Mouse (Mus musculus): ENCODE results near the gene Nudc. TPM values are rescaled to one million over a fixed set of nuclear protein-coding genes. Genes with fewer than 3 reads are reported as not detected.
"Not testable (repeated sequence)": the region's sequence is repeated elsewhere in the genome, so short reads cannot be mapped to it uniquely, and the experiment has no call there.

The Nudc gene
- polyA plus RNA-seq, 1 experiment from 2014 or later = 200 TPM

DNA sequence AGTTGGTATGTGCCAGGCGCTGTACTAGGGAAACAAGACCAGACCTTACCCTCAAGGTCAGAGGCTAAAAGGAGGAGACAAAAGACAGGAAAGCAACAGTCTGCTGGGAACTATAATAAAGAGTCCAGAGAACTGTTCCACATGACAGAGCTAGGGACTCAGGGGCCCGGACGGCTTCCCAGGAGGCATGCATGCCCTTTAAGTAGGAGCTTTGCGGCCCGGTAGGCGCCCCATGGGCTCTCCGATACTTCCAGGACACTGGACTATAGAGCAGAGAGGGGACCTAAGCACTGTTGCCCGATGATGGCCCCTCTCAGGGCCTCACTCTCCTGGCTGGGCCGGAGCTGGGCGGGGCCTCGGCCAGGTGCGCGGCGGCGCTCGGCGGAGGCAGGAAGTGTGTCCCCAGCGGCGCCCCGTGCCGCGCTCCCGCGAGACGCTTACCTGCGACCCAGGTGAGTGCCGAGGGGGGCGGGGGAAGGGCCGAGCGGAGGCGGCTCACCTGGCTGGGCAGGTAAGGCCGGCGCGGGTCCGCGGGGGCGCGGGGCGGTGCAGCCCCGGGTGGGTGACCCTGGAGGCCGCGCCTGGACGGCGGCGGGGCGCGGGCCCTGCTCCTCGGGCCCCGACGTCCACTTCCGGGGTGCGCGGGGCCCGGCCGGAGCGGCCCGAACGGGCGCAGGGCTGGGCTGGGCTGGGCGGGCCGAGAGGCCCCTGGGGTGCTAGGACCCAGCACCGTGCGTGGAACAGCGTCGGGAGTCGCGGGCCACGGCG is 27.0 kb downstream of the Nudc start, which contains the start of gene Kdf1:
Kdf1 (plus strand) TSS at position 363 of the 768 bp plus-strand sequence.
- ATAC-seq (replicated peaks; ENCODE audit: low FRiP score, low read depth) (peak; percentile 88), DNase-seq (ENCODE audit: low spot score) (peak; percentile 23)
- Histone ChIP-seq H3K4me1 (replicated peaks; ENCODE audit: insufficient read depth, low read length) (no peaks in the 10 kb centered on the region), H3K36me3 (ENCODE audit: insufficient read depth, low read length) (no peaks in the 10 kb centered on the region), H3K9ac (ENCODE audit: low read depth, low read length) (peak within 1 kb of the TSS; percentile 73), H3K27me3 (ENCODE audit: insufficient read depth, low read length) (peaks cover 9% of the 10 kb centered on the region), H3K4me2 (ENCODE audit: low read length) (peak within 1 kb of the TSS; percentile 52), H3K9me3 (replicated peaks; ENCODE audit: low read length) (no peaks in the 10 kb centered on the region), H3K4me3 (replicated peaks; ENCODE audit: low read depth, low read length) (peak within 1 kb of the TSS; percentile 54), H3K27ac (peak within 1 kb of the TSS; percentile 87)
- WGBS = 3% methylated on average over 47 of the region's 69 CpGs
- TF ChIP-seq CTCF (IDR thresholded peaks at IDR 0.05; ENCODE audit: low read depth) = no peak

DNA sequence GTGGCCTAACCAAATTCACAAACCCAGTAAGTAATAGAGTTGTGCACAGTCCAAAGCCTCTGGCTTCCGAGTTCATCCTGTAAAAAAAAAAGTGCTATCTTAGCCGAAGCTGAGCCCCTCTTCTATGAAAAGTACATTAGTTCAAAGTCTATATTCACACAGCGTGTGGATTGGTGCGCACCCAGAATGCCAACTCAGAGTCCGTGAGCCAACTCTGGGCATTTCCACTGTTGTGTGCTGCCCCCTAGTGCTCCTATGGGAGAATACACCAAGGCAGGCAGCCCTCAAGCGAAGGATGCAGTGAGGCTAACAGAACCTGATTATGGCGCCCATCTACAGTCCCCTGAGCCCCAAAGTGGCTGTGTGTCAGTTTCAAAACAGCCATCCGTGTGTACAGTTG is 32.8 kb downstream of the Nudc start:
- Histone ChIP-seq H3K27me3 (ENCODE audit: insufficient read depth, low read length) (no peaks in the 10 kb centered on the region), H3K9ac (ENCODE audit: low read depth, low read length) (no peak overlapping the region), H3K9me3 (replicated peaks; ENCODE audit: low read length) (no peaks in the 10 kb centered on the region), H3K27ac (no peak overlapping the region), H3K4me3 (replicated peaks; ENCODE audit: low read depth, low read length) (no peak overlapping the region), H3K36me3 (ENCODE audit: insufficient read depth, low read length) (no peaks in the 10 kb centered on the region), H3K4me2 (ENCODE audit: low read length) (no peak overlapping the region), H3K4me1 (replicated peaks; ENCODE audit: insufficient read depth, low read length) (no peaks in the 10 kb centered on the region)
- DNase-seq (ENCODE audit: low spot score) (peak; percentile 73), ATAC-seq (replicated peaks; ENCODE audit: low FRiP score, low read depth) (peak; percentile 70)
- 12% methylated on average over 8 of the region's 8 CpGs for WGBS
- peak; percentile 92 for TF ChIP-seq CTCF (IDR thresholded peaks at IDR 0.05; ENCODE audit: low read depth)

DNA sequence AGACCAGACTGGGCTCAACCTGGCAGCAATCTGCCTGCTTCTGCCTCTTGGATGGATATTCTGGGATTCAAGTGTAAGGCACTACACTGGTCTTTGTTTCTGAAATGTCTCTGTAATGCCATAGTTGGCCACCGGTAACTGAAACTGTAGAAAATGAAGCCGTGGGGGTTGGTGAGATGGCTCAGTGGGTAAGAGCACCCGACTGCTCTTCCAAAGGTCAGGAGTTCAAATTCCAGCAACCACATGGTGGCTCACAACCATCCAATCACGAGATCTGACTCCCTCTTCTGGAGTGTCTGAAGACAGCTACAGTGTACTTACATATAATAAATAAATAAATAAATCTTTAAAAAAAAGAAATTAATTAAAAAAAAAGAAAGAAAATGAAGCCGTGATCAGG is 33.3 kb downstream of the Nudc start:
- 34% methylated on average over 4 of the region's 5 CpGs for WGBS
- not testable (repeated sequence) for H3K27me3 ChIP-seq (ENCODE audit: insufficient read depth, low read length); H3K4me1 ChIP-seq (replicated peaks; ENCODE audit: insufficient read depth, low read length); H3K36me3 ChIP-seq (ENCODE audit: insufficient read depth, low read length); H3K9me3 ChIP-seq (replicated peaks; ENCODE audit: low read length); H3K9ac ChIP-seq (ENCODE audit: low read depth, low read length); H3K4me2 ChIP-seq (ENCODE audit: low read length); DNase-seq (ENCODE audit: low spot score); H3K4me3 ChIP-seq (replicated peaks; ENCODE audit: low read depth, low read length); H3K27ac ChIP-seq
- ATAC-seq (replicated peaks; ENCODE audit: low FRiP score, low read depth) = peak; percentile 42; the same call in 1 of the 2 replicates

DNA sequence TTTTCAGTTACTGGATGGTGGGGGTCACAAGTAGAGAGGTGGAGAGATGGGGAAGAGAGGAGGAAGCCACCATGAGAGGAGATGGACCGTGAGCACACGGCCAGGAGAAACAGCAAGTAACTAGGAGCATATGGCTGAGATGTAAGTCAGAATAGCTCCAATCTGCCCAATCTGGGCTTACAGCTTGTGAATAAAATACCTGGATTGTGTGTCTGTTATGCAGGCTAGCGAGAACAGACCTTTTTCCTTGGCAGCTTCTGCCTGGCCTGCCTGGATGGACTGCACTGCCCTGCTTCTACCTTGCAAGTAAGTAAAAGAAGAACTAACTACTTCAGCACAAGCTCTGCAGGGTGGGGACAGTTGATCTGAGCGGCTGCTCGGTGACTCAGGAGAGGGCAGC is 34.7 kb downstream of the Nudc start:
- 75% methylated on average over 5 of the region's 5 CpGs for WGBS
- H3K4me1 ChIP-seq (replicated peaks; ENCODE audit: insufficient read depth, low read length) = no peaks in the 10 kb centered on the region
- H3K4me2 ChIP-seq (ENCODE audit: low read length) = no peak overlapping the region
- DNase-seq (ENCODE audit: low spot score) (no peak), ATAC-seq (replicated peaks; ENCODE audit: low FRiP score, low read depth) (no peak)
- TF ChIP-seq CTCF (IDR thresholded peaks at IDR 0.05; ENCODE audit: low read depth) = no peak
- no peak overlapping the region for H3K27ac ChIP-seq
- H3K9me3 ChIP-seq (replicated peaks; ENCODE audit: low read length) = no peaks in the 10 kb centered on the region
- no peaks in the 10 kb centered on the region for H3K36me3 ChIP-seq (ENCODE audit: insufficient read depth, low read length)
- no peaks in the 10 kb centered on the region; the same call in 1 of the 2 replicates for H3K27me3 ChIP-seq (ENCODE audit: insufficient read depth, low read length)
- H3K4me3 ChIP-seq (replicated peaks; ENCODE audit: low read depth, low read length) = no peak overlapping the region
- no peak overlapping the region for H3K9ac ChIP-seq (ENCODE audit: low read depth, low read length)

DNA sequence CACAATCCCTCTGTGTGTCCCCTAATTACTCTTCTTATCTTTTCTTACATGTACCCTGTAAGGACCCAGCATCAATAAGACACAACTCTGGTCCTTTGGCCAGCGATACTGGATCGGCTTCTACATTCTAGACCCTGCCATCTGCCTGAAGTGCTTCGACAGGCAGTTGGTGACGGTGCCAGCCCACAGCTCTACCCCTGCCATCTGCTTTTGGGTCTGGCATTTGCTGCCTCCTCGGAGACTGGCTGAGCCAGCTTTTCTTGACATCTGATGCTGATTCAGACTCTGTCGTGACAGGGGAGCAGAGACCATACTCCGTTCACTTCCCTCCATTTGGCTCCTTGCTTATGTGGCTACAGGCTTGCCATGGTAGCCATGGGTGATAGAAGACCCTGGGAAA is 36.8 kb downstream of the Nudc start:
- no peak overlapping the region for H3K4me3 ChIP-seq (replicated peaks; ENCODE audit: low read depth, low read length)
- H3K4me1 ChIP-seq (replicated peaks; ENCODE audit: insufficient read depth, low read length) = no peaks in the 10 kb centered on the region
- no peak for TF ChIP-seq CTCF (IDR thresholded peaks at IDR 0.05; ENCODE audit: low read depth)
- no peak overlapping the region for H3K9ac ChIP-seq (ENCODE audit: low read depth, low read length)
- no peaks in the 10 kb centered on the region for H3K36me3 ChIP-seq (ENCODE audit: insufficient read depth, low read length)
- ATAC-seq (replicated peaks; ENCODE audit: low FRiP score, low read depth) = no peak
- H3K27me3 ChIP-seq (ENCODE audit: insufficient read depth, low read length) = no peaks in the 10 kb centered on the region; the same call in 1 of the 2 replicates
- H3K4me2 ChIP-seq (ENCODE audit: low read length) = no peak overlapping the region
- no peaks in the 10 kb centered on the region for H3K9me3 ChIP-seq (replicated peaks; ENCODE audit: low read length)
- no peak for DNase-seq (ENCODE audit: low spot score)
- WGBS = 78% methylated on average over 7 of the region's 7 CpGs
- H3K27ac ChIP-seq = no peak overlapping the region

DNA sequence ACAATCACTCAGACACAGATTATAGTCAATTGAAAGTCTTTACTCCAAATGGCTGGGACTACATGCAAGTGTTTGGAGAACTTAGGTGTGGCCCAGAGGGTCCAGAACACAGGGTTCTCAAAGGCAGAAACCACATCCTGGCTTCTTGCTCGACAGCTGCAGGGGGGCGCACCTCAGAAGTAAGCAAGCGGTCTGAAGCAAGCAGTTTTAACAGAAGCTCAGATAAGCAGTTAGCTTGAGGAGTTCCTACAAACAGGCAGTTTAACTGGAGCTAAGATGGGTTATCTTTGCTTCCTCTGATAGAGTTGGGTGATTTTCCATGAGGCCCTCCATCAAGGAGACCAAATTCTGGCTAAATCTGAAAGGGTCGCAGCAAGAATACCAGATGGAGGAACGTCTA is 39.2 kb downstream of the Nudc start:
- Histone ChIP-seq H3K4me2 (ENCODE audit: low read length) (no peak overlapping the region), H3K9me3 (replicated peaks; ENCODE audit: low read length) (no peaks in the 10 kb centered on the region), H3K27me3 (ENCODE audit: insufficient read depth, low read length) (peaks cover 3% of the 10 kb centered on the region; the same call in 1 of the 2 replicates), H3K4me1 (replicated peaks; ENCODE audit: insufficient read depth, low read length) (no peaks in the 10 kb centered on the region), H3K4me3 (replicated peaks; ENCODE audit: low read depth, low read length) (no peak overlapping the region), H3K9ac (ENCODE audit: low read depth, low read length) (no peak overlapping the region), H3K36me3 (ENCODE audit: insufficient read depth, low read length) (no peaks in the 10 kb centered on the region), H3K27ac (no peak overlapping the region)
- DNase-seq (ENCODE audit: low spot score) (no peak), ATAC-seq (replicated peaks; ENCODE audit: low FRiP score, low read depth) (no peak)
- TF ChIP-seq CTCF (IDR thresholded peaks at IDR 0.05; ENCODE audit: low read depth) = no peak
- 73% methylated on average over 5 of the region's 5 CpGs for WGBS
